Mouse (Mus musculus): ENCODE data around the gene Rbm24. TPM values are rescaled to one million over a fixed set of nuclear protein-coding genes. Genes with fewer than 3 reads are reported as not detected.

The Rbm24 gene
- total RNA-seq, 2 experiments from 2014 or later = 20.2 to 31.9 TPM

DNA sequence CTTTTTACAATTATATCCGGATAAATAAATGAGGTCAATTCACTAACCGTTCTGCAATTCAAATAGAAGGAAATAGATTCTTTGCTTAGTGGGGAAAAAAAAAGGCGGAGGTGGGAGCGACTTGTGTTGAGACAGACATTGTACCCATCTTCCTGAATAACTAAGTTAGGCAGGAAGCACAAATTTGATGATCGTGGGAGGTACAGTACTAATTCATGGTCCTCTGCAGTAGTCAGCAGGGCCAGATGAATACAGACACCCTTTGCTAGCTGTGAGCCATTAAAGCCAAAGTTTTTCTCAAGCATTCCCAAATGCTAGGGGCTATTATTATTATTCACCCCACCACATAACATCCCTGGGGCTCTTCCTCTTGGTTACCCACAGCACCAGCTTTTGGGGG is 640 bp upstream of the Rbm24 start:
- no peak for DNase-seq (ENCODE audit: extremely low spot score in 1 of 2, low spot score in 2 of 2)
- intact Hi-C loops (cut with DNase I) = loop anchor here (2.0 to 10.0 kb wide), 3 partner anchors 53 to 247 kb away; partner anchors contain the start of gene Fam8a1
- Histone ChIP-seq H3K27ac (peak overlapping the region; percentile 92), H3K4me3 (peak overlapping the region; percentile 75)
- no peak for TF ChIP-seq CTCF (IDR thresholded peaks at IDR 0.05)

DNA sequence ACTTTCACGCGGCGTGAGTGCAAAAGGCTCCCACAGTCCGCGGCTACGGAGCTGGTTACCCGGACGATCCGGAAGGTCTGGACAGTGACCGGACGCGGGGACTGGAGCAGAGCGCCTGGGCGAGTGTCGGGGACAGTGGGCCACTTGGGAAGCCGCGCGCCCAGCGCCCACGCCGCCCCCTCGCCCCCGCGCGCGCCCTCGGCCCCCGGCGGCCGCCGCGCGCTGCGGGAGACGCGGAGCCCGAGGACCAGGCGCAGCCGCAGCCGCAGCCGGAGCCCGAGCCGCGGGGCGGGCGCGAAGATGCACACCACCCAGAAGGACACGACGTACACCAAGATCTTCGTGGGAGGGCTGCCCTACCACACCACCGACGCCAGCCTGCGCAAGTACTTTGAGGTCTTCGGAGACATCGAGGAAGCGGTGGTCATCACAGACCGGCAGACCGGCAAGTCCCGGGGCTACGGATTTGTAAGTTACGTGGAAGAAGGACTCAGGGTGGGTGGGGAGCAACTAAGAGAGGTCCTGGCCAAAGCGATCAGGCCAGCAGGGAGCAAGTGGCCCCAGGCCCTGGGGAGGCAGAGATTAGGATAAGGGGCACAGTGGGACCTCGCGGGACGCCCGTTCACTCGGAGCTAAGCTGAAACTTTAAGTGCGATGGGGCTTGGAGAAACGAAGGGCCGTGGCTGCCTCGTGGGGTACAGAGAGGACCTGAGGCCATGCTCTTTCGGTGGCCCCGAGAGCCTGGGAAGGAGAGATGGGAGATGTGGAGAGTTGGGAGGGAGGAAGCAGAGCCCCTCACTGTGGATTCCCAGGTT is 704 bp downstream of the Rbm24 start:
- DNase-seq (ENCODE audit: extremely low spot score in 1 of 2, low spot score in 2 of 2) = peak; percentile 39 to 48
- no peak for TF ChIP-seq CTCF (IDR thresholded peaks at IDR 0.05)
- intact Hi-C loops (cut with DNase I) = loop anchor here (2.0 to 10.0 kb wide), 3 partner anchors 72 to 246 kb away; partner anchors contain the start of gene Fam8a1

DNA sequence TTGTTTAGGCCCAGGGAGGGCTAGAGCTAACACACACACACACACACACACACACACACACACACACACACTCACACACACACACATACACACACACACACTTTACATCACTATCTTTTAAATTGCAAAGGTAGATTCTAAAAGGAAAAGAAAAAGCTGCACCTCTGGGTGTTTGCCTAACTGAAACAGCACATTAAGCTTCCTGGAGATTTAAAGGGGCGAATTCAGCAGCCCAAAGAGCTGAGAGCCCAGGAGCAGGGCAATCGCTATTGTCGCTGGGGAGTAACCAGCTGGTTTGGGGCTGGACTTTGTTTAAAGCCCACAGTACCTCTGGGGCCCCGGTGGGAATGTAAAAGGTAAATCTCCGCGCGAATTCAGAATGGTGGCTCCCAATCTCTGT is 1.4 kb downstream of the Rbm24 start:
- Histone ChIP-seq H3K4me3 (peak overlapping the region; percentile 75), H3K27ac (peak overlapping the region; percentile 76)
- DNase-seq (ENCODE audit: extremely low spot score in 1 of 2, low spot score in 2 of 2) = peak in 1 of 2 experiments; percentile 18
- no peak for TF ChIP-seq CTCF (IDR thresholded peaks at IDR 0.05)
- intact Hi-C loops (cut with DNase I) = loop anchor here (2.0 to 10.0 kb wide), 5 partner anchors 43 to 245 kb away; partner anchors contain the start of gene Fam8a1

More for the DNA sequence above, 704 bp downstream of the Rbm24 start:
- H3K4me3 ChIP-seq = peak overlapping the region; percentile 75
- H3K27ac ChIP-seq = peak overlapping the region; percentile 92

DNA sequence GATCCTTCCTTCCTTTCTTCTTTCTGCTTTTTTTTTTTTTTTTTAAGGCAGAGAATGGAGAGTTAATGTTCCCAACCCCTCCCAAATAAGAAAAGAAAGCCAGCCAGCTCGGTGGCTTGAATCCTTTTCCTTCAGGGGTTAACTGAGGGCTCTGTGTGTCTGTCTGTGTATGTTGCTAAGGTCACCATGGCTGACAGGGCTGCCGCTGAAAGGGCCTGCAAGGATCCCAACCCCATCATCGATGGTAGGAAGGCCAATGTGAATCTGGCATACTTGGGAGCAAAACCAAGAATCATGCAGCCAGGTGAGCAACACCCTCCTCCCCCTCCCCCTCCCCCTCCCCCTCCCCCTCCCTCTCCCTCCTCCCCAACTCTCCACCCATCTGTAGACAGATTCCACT is 1.9 kb downstream of the Rbm24 start:
- DNase-seq (ENCODE audit: extremely low spot score in 1 of 2, low spot score in 2 of 2) = no peak
- intact Hi-C loops (cut with DNase I) = loop anchor here (5.0 kb wide), 2 partner anchors 42 to 217 kb away; no protein-coding TSS in a partner anchor
- no peak for TF ChIP-seq CTCF (IDR thresholded peaks at IDR 0.05)
- H3K4me3 ChIP-seq = peak overlapping the region; percentile 75
- peak overlapping the region; percentile 76; the same call in 1 of the 2 replicates for H3K27ac ChIP-seq

DNA sequence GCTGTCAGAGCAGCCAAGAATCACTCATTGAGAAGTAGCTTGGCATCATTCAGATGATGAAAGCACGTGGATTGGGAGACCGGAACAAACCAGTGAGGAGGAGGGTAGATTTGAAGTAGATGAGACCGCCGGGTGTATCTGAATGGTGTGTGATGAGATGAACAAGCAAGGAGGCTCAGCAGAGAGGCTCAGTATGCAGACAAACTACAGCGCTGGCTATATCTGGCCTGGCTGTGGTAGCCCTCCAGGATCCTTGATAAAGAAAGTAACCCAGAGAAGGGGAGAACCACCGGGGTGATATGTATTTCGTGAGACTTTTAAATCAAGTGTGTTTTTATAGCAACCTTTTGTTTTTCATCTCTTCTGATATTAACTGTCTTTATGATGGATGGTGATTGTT is 5.6 kb downstream of the Rbm24 start:
- no peak for TF ChIP-seq CTCF (IDR thresholded peaks at IDR 0.05)
- H3K27ac ChIP-seq = no peak overlapping the region
- intact Hi-C loops (cut with DNase I) = loop anchor here (5.0 kb wide), 2 partner anchors 38 to 213 kb away; no protein-coding TSS in a partner anchor
- no peak overlapping the region for H3K4me3 ChIP-seq
- DNase-seq (ENCODE audit: extremely low spot score in 1 of 2, low spot score in 2 of 2) = no peak

DNA sequence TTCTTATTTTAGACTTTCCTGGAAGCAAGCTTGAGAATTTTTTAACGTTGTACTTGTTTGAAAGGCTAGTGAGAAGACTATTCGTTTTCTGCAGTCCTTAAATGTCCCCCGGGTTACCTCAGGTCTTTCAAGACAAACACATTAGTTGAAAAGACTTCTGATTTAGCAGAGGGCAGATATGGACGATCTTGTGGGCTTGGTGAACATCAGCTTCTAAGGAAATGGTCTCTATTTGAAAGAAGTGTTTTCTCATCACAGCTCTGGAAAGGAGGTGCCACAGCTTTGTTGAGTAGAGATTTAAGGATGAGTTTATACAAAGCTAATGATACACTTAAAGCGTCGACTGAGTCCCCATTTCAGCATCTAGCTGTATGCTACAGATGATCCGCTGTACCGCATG is 6.1 kb downstream of the Rbm24 start:
- Histone ChIP-seq H3K4me3 (no peak overlapping the region), H3K27ac (no peak overlapping the region)
- DNase-seq (ENCODE audit: extremely low spot score in 1 of 2, low spot score in 2 of 2) = no peak
- intact Hi-C loops (cut with DNase I) = loop anchor here (5.0 kb wide), 2 partner anchors 38 to 213 kb away; no protein-coding TSS in a partner anchor
- no peak for TF ChIP-seq CTCF (IDR thresholded peaks at IDR 0.05)

DNA sequence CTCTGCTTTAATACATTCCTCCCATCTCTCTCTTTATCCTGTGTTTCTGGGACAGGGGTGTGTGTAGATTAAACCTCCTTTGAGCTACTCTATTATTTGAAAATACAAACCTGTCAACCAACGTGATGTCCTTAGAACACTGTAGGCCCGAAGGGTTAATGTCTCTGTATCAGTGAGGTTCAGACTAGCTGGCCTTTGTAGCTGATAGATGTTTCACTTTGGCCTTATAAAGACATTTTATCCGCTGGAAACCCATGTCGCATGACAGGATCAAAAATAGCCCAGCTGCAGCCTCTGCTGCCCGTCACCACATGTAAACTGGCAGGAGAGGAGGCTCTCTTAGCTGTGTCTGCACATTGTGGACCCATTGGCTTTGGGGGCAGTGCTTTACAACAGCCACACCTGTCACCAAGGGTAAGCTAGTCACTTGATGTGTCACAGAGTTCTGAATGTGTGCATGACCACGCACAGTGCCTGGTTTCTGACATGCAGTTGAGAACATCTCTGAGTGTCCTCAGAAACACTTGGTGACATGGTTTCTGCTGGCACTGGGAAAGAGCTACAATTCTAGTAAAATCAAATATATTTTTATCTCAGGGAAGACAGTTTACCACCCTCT is 8.5 kb downstream of the Rbm24 start:
- intact Hi-C loops (cut with DNase I) = no loop called here
- no peak for TF ChIP-seq CTCF (IDR thresholded peaks at IDR 0.05)
- no peak for DNase-seq (ENCODE audit: extremely low spot score in 1 of 2, low spot score in 2 of 2)

DNA sequence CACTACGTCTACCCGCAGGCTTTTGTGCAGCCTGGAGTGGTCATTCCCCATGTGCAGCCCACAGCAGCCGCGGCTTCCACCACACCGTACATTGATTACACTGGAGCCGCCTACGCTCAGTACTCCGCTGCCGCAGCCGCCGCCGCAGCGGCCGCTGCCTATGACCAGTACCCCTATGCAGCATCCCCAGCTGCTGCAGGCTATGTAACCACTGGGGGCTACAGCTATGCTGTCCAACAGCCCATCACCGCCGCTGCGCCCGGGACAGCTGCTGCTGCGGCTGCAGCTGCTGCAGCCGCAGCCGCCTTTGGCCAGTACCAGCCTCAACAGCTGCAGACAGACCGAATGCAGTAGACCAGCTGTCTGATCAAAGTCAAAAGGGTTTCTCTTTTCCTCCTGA is 10.7 kb downstream of the Rbm24 start:
- no peak overlapping the region for H3K27ac ChIP-seq
- intact Hi-C loops (cut with DNase I) = no loop called here
- DNase-seq (ENCODE audit: extremely low spot score in 1 of 2, low spot score in 2 of 2) = no peak
- H3K4me3 ChIP-seq = no peak overlapping the region
- TF ChIP-seq CTCF (IDR thresholded peaks at IDR 0.05) = no peak

More for the DNA sequence above, 8.5 kb downstream of the Rbm24 start:
- Histone ChIP-seq H3K4me3 (no peak overlapping the region), H3K27ac (no peak overlapping the region)

DNA sequence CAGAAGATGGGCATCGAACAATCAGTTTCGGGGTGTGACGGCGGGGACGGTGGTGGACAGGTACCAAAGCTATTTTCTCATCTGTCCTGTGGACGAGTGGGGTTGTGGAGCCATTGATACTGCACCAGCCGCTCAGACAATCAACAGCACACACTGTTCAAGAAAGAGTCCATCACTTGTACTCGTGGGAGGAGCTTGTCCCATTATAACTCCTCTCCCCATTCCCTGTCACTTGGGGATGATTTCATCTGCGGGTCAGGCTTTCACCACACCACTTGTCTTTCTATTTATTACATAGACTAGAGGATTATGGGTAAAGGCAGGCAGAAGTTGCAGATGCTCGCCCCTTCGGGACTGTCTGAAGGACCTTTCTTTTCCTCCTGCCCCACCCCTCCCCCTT is 11.6 kb downstream of the Rbm24 start:
- intact Hi-C loops (cut with DNase I) = no loop called here
- no peak for TF ChIP-seq CTCF (IDR thresholded peaks at IDR 0.05)
- Histone ChIP-seq H3K27ac (no peak overlapping the region), H3K4me3 (no peak overlapping the region)
- no peak for DNase-seq (ENCODE audit: extremely low spot score in 1 of 2, low spot score in 2 of 2)

DNA sequence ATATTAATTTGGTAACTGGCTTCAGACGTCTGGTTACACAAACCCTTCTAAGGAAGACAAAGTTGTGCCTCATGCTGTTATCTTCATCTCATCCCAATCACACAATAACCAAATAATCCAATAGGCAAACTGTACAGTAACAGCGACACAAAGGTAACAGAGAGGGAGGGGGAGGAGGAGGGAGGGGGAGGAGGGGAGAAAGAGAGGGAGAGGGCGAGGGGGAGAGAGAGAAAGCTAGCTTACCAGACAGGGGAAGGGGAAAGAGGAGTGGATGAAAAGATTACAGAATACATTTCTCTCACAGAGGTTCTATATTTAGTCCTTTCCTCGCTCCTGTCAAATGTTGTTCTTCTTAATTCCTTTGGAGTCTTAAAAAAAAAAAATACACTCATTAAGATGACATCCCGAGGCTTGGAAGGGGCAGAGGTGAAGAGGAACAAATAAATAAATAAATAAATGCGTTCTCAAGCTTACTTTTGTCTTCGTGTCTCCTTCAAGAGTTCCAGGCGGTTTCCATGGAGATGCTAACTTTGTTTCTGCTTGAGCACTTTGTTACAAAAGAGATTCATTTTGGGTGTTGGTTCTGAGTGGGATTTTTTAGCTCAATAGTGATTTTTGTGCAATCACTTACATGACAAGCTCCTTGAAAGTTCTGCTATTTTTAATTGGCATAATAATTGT is 15.8 kb downstream of the Rbm24 start:
- intact Hi-C loops (cut with DNase I) = no loop called here
- H3K4me3 ChIP-seq = no peak overlapping the region
- no peak overlapping the region for H3K27ac ChIP-seq
- no peak for DNase-seq (ENCODE audit: extremely low spot score in 1 of 2, low spot score in 2 of 2)
- TF ChIP-seq CTCF (IDR thresholded peaks at IDR 0.05) = no peak

DNA sequence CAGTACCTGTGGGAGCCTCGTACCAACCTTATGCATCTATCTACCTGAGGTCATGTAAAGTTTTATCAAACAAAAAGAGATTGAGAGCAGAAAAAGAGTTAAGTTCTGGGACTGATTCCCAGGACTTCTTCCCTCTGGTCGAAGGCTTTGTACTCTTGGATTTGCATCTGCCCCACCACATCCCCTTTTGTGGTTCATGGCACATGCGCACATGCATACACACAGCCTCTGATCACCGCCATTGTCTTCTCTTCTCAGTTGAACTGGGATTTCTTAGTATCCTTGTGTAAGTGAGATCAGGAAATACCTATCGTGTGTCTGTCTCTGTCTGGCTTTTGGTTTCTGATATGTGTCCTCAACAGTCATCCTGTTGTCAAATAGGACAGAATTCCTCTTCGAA is 20.7 kb downstream of the Rbm24 start:
- no peak for TF ChIP-seq CTCF (IDR thresholded peaks at IDR 0.05)
- no peak overlapping the region for H3K27ac ChIP-seq
- no peak for DNase-seq (ENCODE audit: extremely low spot score in 1 of 2, low spot score in 2 of 2)
- intact Hi-C loops (cut with DNase I) = no loop called here
- no peak overlapping the region for H3K4me3 ChIP-seq

DNA sequence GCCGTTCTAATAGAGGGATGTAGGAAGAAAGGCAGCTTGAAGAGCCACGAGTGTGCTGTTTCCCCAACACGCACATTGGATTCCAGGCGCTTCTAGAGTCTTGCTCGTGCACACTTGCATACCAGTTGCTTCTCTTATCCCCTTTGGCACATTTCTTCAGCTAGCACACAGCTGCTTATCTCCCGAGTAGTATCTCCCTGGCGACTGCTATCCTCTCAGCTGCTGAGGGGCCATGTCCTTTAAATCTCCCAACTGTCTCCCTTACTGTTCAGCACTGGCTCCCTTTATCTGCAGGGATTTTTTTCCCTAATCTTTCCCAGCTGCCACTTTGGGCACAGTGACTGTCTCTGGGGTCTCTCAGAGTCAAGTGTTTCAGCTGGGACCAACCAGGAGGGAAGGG is 25.8 kb downstream of the Rbm24 start:
- TF ChIP-seq CTCF (IDR thresholded peaks at IDR 0.05) = no peak
- H3K4me3 ChIP-seq = no peak overlapping the region
- no peak overlapping the region for H3K27ac ChIP-seq
- no peak for DNase-seq (ENCODE audit: extremely low spot score in 1 of 2, low spot score in 2 of 2)
- intact Hi-C loops (cut with DNase I) = no loop called here
